Mouse (Mus musculus): ENCODE data around the gene Snrpa1.

The Snrpa1 gene

DNA sequence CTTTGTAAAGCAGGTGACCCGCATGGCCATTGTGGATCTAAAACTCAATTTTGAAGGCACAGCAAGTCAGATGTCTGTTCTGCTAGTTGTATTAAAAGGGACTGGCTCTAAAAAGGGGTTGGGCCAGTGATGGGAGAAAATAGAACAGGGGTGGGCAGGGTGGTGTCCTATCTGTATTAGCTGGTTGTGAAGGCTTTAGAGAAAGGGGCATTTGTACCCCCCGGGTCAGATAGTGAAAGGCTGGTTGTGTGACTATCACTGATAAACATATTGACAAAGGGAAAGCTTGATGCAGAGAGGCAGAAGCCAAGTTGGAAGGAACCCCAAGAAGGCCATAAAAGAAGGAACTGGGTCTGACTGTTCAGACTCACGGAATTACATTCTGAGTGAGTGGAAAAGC is 54.8 kb downstream of the Snrpa1 start:
- DNase-seq (ENCODE audit: low spot score in 2 of 2): no peak

DNA sequence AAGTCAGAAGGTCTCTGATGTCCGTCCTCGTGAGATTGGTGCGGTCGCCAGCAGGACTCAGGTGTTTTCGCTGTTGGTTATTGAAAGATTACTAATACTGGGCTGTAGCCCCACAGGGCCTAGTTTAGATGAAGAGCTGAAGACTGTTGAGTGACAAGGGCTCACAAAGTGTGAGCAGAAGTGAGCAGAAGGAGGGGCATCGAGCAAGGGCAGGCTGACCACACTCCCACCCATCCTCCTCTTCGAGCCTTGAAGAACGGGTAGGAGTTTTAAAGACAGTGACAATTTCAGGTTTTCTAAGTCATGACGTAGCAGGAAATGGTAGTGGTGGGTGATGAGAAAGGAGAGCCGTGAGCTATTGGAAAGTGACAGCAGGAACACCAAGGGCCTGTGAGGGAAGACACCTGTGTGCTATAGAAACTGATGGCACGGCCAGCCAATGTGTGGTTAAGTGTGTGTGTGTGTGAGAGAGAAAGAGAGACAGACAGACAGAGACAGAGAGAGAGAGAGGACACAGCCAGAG is 57.1 kb downstream of the Snrpa1 start:
- DNase-seq (ENCODE audit: low spot score in 2 of 2): no peak

GRCm38 (mm10) chr7:66116906-66117482 is 58.2 kb downstream of the Snrpa1 start:
- DNase-seq (ENCODE audit: low spot score in 2 of 2): no peak

DNA sequence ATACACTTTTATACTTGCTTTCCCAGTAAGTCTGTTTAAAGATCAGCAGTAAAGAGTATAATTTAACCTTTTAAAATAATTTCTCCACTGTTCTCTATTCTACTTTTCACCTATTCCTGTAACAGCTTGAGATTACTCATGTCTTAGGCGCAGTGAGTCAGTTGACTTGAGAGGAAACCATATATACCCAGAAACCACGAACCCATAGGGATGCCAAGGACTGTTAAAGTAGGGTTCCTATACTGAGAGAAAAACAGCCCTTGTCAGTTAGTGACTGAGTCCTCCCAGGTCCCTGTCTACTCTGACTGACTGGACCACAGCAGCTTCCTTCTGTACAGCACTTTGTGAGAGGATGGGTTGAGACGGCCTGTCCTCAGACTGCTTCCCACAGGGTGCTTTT is 59.2 kb downstream of the Snrpa1 start:
- DNase-seq (ENCODE audit: low spot score in 2 of 2): no peak

DNA sequence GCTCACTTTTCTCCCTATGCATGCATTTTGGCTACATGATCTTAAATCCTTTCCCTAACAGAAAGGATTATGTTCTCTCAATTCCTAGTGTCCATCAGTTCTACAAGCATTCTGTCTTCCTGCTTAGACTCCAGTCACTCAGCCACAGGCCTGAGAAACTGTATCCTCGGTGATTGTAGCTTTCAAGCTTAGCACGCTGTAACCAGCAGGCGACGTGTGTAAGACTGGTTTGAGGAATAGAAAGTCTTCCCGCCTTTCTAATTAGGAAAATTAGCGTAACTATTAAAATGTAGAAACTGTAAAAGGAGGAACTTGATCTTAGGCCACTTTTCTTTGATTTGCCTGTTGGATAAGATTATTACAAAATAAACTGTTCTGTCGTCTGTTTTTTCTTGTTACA is 60.0 kb downstream of the Snrpa1 start:
- DNase-seq (ENCODE audit: low spot score in 2 of 2): no peak

GRCm38 (mm10) chr7:66120139-66120538 is 61.3 kb downstream of the Snrpa1 start:
- DNase-seq (ENCODE audit: low spot score in 2 of 2): no peak

GRCm38 (mm10) chr7:66120702-66121396 is 62.0 kb downstream of the Snrpa1 start:
- DNase-seq (ENCODE audit: low spot score in 2 of 2): no peak
